Mouse (Mus musculus) spleen, postnatal 36 days (tissue): ENCODE data around the gene Myct1.

Experiments
- DNase-seq, 2 experiments: peaks; one replicate each; pipeline ENCODE4 v3.0.0; 2022; ENCODE audit warnings: low spot score in 2 of 2, mixed read lengths in 1 of 2

The Myct1 gene

DNA sequence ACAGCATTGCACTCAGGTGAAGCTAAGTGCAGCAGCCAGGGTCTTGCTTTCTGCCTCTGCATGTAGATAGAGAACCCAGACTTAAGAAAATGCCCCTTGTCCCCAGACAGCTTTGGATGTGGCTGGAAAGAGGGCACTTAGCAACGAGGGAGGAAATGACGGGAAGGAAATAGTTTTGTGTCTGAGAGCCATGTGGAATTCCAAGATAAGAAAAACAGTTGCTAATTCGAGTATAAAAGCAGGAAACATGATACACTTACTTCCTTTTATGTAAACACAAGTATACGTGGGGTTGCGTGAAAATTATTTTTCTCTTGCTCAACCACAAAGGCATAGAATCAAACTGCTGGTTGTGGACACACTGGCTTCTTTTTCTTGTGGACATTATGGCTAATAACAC lies at the start of gene Myct1:
TSS of gene Myct1 (plus strand) at position 312 of the 400 bp plus-strand sequence.
- DNase-seq = no peak

DNA sequence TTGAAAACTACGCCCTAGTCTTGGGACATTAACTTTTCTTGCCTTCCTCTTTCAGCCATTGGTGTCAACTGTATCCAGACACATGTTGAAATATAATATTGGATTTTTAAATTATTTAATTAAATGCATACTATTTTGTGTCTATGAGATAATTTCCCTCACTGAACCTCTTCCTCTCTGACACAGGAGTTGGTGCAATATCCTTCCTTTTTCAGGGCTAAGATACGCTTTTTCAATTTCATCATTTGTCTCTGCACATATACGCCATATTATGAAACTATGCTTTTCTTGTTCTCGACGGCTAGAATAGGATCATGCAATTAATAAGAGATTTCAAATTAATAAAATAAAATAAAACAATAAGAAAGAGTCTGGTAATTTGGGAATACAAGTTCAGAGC lies 47.1 kb upstream of the Myct1 start:
- DNase-seq = no peak

DNA sequence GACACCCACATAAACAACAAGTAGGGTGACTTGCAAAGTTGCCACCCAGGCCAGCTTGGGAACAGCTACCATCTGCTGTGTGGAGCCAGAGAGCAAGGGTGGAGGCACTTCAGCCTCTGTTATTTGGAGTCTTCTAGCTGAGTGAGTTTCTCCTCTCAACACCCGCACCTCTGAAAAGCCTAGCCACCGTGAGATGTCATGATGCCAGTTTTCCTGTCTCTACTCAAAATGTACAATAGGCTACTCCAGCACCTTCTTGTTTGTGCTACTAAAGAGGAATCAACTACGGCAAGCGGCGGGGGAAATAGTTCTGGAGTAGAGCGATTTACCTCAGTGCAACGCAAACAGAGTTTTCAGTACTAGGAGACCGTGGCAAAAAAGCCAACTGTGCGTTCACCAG lies 45.8 kb upstream of the Myct1 start:
- DNase-seq = no peak

DNA sequence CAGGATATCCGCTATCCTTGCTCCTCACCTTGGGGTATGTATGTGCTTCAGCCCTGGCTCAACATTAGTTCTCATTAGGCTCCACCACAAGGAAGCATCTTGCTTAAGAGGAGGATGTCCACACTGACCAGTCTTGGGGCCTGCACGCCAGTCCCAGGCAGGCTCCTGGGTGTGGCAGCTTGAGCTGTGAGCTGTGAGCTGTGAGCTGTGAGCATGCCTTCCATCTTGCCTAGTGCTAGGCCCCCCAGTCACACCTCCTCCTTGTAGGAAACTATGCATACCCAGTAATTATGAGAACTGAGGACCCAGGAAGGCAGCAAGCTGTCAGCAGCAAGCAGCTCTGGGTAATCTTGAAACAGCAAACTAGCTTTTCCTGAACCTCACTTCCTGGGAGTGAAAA lies 44.9 kb upstream of the Myct1 start:
- no peak for DNase-seq

DNA sequence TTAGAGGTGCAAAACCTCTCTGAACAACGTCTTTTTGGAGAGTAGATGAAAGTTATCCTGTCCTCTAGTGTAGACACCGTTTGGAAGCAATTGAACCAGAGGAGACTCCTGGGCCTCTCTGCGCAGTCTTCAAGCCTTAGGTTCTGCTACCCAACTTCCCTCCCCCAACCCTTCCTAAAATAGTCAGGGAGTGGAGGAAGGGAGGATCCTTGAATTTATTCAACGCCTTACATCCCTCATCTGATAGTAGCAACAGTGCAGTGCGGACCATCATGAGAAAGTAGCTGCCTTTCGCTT lies 43.8 kb upstream of the Myct1 start:
- DNase-seq = no peak

DNA sequence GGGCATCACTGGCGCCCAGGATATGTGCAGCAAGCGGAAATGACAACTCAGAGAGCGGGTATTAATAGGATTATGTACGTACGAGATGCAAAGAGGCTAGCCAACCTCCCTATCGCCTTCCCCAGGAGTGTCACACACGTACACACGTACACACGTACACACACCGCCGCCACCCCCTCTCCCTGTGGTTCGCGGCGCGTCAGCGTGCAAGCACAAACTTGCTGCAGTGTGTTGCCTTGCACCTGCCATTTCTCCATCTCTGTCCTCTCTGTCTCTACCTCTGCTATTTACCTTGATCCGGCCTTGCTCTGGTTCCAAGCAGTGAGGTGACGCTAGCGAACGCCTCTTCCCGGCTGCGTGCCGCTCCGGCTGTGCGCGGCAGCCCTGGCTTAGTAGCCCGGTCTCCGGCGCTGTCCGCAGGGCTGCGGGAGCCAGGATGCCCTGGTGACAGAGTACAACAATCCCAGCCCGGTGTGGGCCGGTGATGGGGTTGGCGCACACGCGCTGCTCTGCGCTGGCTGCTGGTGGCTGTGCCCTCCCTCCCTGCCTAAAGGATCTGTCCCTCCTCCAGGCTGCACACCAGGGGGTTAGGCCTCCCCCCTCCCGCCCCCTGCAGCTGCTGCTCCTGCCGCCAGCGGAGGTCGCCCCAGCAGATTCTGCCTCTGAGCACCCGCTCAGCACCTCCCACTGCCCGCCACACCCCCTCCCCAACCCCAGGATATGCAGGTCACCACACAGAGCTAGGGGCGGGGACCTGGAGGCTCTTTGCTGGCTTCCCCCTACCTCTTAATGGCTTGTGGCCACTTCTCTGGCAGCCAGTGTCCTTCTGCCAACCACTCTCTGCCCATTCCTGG lies 43.2 kb upstream of the Myct1 start:
- DNase-seq = peak; percentile 24

DNA sequence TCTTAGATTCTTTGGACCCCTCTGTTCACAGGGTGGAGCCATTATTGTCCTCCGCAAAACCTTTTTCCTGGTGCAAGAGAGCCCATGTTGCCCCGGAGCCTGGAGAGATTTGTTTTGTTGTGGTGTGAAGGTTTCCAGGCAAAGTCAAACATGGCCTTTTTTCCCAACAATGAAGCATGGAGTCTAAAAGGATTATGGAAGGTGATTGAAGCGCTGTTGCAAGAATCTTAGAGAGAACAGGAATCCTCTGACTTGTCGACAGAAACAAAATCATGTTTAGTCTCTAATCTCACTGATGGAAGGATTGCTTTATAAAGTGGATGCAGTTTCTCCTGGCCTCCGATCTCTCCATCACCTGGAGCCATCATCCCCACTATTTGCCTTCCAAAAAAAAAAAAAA lies 42.2 kb upstream of the Myct1 start, which contains the start of gene Syne1:
TSS of gene Syne1 (minus strand) at position 101 of the 400 bp plus-strand sequence.
- no peak for DNase-seq

DNA sequence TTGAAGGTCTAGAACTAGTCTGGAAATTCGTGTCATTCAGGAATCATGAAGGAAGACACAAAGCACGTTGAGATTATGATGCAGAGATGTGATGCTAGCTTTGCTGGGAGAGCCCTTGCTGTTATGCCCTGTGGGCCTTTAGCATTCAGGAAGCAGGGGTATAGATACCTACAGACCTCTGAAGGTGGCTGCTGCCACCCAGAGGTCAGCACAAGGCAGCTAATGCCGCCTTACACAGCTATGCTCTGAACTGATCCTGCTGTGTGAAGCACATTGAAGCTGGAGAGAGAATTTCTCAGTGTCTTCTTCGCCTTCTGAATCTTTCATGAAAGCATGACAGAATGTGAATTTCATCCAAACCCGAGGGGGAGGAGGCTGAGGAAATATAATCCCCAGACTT lies 38.6 kb upstream of the Myct1 start:
- peak in 1 of 2 experiments; percentile 3 for DNase-seq

DNA sequence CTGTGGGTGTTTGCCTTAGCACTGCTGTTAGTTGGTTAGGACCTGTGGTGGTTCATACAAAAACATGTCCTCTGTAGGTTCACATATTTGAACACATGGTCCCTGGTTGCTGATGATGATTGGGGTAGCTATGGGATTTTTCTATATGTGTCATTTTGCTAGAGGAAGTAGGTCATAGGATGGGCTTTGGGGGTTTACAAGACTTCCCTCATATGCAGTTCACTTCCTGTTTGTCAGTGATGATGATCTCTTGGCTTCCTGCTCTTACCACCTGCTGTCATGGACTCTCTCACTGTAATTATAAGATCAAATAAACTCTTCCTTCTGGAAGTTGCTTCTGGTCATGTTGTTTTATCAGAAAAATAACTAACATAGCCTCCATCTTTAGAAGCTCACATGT lies 34.8 kb upstream of the Myct1 start:
- no peak for DNase-seq

DNA sequence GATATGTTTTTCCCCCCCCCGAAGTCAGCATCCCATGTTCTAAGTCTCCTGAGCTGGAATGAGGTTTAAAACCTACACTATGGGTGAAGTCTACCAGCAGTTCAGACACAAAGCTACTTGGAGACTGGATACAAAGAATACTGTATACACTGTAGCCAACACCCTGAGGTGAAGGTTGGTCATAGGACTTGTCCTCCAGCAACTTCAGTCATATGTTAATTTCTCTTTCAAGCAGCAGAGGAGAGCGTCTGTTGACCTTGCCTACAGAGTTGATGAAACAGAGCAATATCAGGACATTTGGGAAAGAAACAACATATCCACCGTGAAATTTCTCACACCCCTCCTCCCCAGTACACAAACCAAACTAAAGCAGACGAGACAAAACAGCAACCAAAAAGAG lies 33.0 kb upstream of the Myct1 start:
- no peak for DNase-seq

DNA sequence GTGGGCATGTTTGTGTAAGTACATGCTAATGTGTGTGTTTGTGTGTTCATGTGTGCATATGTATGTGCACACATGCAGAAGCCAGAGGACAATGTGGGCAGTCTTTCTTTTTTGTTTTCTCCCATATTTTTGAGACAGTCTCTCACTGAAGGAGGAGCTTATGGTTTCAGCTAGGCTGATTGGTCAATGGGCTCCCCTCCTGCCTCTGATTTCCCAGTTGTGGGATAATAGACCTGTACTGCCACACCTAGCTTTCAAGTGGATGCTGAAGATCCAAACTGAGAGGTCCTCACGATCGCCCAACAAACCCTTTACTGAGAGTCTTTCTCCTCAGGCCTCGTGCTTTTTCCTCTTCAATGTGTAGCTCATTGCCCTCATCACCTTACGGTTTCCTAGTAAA lies 31.9 kb upstream of the Myct1 start:
- DNase-seq = no peak

DNA sequence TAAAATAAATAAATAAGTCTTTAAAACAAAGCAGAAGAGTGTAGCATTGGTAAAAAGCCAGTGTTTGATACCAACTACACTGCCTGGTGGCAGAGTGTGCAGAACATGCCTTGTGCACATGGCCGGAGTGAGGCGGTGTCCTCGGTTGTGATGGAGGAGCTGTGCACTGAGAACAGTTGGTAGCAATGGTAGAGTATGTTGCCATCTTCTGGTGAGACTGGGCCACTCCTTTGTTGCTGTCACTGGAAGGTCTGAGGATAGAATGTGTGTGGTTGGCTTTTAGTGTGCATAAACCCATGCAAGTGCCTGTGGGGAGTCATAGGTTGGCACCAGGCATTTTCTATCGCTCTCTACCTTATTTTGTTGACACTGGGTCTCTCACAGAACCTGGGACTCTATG lies 24.6 kb upstream of the Myct1 start:
- DNase-seq = no peak

DNA sequence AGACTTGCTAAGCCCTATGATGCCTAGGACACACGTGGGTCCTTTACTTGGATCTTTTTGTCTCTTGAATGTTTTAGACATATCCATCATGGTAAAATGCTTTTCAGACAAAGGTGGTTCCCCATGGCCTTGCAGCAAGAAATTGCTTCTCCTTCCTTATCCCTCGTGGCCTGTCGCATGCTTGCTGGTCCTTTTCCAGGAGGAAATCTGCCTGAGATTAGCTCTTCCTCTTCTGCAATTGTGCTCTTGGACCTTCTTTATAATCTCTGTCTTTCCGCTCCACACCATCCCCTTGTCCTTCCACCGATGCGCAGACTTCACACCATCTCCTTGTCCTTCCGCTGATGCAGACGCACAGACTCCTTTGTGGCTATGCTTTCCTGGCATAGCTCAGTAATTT lies 23.5 kb upstream of the Myct1 start:
- no peak for DNase-seq

DNA sequence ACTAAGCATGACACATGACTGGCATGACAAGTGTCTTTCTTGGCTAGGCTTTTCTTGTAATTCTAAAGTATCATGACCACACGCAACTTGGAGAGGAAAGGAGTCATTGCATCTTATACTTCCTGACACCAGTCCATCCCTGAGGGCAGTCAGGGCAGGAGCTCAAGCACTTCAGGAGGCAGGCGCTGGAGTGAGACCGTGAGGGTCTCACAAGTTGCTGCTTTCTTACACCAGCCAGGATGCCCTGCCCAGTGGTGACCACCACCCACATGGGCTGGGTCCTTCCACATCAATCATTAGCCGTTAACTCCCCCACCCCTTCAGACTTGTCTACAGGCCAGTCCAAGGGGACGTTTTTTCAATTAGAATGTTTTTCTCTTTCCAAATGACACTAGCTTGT lies 22.2 kb upstream of the Myct1 start:
- no peak for DNase-seq

DNA sequence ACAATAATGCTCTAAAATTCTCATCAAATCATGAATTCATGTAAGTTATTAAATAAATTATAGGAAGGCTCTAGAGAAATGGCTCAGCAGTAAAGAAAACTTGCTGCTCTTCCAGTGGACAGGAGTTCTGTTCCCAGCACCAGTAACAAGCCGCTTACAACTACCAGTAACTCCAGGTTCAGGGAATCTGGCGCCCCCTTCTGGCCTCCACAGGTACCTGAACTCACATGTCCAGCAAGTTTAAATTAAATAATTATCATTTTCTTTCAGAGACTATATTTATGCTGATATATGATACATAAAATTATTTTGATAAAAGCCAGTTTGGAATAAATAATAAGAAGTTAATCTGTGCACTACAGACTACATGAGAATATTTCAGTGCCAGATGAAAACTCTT lies 20.2 kb upstream of the Myct1 start:
- no peak for DNase-seq

DNA sequence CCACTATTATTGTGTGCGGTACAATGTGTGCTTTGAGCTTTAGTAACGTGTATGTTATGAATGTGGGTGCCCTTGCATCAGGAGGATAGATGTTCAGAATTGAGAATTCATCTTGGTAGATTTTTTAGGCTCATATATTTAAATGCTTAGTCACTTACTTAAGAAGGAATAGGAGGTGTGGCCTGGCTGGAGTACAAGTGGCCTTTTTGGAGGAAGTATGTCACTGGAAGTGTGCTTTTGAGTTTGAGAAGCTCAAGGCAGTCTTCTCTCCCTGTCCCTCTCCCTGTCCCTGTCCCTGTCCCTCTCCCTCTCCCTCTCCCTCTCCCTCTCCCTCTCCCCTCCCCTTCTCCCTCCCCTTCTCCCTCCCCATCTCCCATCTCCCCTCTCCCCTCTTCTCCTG lies 2.5 kb upstream of the Myct1 start:
- no peak for DNase-seq

DNA sequence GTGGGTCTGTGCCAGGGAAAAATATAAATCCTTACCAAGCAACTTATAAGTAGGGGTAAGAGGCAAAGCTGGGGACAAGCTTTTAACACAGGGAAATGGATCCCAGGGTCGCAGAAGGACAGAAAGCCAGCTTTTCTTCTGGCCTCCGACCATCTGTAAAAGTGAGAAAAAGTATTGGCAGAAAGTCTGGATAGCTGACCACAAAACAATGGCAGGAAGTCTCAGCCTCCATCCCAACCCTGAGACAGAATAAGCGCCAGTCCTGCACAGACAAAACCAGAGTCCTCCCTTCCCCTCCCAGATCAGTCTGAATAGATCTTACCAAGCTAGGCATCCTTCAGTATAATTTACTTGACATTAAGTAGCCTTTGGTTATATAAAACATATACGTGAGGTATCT lies 1.6 kb upstream of the Myct1 start:
- no peak for DNase-seq

DNA sequence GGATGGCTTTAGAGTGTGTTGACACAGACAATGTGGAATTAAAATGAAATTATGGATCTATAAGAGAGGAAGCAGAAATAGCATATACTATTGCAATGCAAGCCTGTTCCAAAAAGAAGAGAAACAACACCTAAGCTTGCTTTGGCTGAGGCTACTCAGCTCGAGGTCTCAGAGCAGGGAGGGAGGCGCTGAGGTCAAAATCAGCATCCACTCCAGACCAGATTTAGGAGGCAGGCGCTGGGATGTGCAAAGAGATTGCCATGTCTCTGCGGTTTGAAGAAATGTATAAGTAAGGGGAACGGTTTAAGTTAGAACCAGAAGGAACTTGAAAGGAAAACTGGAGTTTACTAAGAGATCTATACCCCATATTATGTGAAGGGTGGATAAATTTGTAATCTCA lies 882 bp downstream of the Myct1 start:
- DNase-seq = no peak

DNA sequence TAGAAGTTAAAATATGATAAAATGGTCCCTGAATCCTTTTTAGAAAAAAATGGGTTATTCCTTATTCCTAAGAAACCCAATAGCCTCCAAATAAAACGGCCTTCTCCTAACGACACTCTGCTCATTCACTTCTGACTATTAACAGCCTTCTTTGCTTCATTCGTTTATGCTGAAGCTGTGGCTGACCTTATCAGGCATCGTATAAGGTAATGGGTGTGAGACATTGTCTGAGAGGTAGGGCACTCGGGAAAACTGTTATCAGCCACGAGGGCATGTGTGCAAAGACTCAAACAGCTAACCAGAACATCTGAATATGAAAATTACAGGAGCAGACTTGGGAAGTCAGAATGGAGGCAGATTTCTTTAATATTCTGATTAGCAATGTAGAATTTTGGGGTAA lies 3.0 kb downstream of the Myct1 start:
- DNase-seq = no peak

DNA sequence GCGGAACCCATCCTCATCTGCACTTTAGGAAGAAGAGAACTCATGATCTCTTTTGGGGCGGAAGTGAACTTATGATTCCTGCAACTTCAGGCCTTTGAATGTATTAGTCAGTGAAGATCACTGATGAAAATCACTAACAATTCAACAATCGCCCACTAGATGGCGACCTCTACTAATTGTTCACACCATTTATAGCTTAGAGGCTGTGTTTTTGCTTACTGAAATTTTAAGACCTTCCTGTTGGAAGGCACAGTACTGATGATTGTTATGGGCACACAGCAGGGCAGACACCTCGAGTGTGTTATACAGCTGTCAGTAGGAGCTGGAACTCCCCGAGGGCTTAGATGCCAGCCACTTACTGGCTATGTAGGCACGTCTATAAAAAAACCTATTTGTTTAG lies 6.5 kb downstream of the Myct1 start:
- peak; percentile 8 to 21 for DNase-seq

DNA sequence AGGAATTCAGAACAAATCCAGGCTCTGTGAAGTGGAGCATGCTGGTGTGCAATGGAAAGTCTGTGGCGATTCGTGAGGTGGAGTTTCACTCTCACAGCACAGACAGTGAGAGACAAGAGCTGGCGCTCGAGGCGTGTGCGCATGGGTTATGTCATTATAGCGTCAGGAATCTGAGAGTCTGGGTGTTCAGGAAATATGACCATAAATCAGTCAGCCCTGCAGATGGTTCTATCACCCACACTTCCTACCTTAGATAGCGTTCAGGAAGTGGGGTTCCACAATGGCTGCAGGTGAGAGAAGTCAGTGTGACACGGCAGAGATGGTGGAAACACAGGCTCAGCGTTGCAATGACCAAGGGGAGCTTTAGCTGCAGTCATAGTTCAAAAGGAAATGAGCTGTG lies 9.9 kb downstream of the Myct1 start:
- no peak for DNase-seq

DNA sequence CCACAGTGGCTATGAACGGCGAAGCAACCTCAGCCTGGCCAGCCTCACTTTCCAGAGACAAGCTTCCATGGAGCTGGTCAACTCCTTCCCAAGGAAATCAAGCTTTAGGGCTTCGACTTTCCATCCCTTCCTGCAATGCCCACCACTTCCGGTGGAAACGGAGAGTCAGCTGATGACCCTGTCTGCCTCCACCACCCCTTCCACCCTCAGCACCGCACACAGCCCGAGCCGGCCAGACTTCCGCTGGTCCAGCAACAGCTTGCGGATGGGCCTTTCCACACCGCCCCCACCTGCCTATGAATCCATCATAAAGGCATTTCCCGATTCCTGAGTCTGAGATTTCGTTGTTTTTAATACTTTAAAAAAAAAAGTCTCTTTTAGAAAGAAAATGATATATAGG lies 10.8 kb downstream of the Myct1 start:
- no peak for DNase-seq

DNA sequence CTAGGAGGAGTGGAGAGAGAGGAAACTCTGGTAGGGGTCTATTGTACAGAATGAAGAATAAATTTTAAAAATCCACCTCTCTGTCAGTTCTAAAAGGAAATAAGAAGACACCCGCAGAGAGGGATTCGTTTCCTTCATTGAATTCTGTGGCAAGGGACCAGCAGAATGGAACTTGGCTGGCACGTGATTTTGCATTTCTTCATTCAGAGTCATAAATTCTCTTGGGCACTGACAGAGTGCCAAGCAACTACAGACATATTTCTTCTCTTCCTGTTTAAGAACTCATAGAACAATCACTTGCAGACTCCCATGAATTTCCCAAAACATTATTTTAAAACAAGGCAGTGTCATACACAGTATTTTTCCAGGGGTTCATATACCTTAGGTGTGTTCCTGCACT lies 15.3 kb downstream of the Myct1 start:
- DNase-seq = no peak
